Mouse (Mus musculus): ENCODE results near the gene Ccnyl1. TPM values are rescaled to one million over a fixed set of nuclear protein-coding genes. Genes with fewer than 3 reads are reported as not detected.

Gene Ccnyl1
- polyA plus RNA-seq, 1 experiment from 2014 or later = 6.8 TPM

- H3K4me3 ChIP-seq (ENCODE audit: low read depth, low read length) = no peak overlapping the region
- no peak overlapping the region for H3K4me2 ChIP-seq
- H3K36me3 ChIP-seq (ENCODE audit: control insufficient read depth, insufficient read depth, low read length) = no peaks in the 10 kb centered on the region
- H3K9me3 ChIP-seq (replicated peaks; ENCODE audit: control insufficient read depth, low read length) = no peaks in the 10 kb centered on the region
- no peak for ATAC-seq (replicated peaks; ENCODE audit: insufficient number of reproducible peaks, low FRiP score, low TSS enrichment)
- H3K27ac ChIP-seq (ENCODE audit: low read depth, low read length) = no peak overlapping the region
- no peak overlapping the region for H3K9ac ChIP-seq (ENCODE audit: low read depth, low read length)
- peaks cover 5% of the 10 kb centered on the region; the same call in 1 of the 2 replicates for H3K4me1 ChIP-seq (ENCODE audit: control insufficient read depth, insufficient read depth, low read length)
- 85% methylated on average over 14 of the region's 14 CpGs for WGBS (ENCODE audit: insufficient replicate concordance)
- no peaks in the 10 kb centered on the region for H3K27me3 ChIP-seq (ENCODE audit: control insufficient read depth, insufficient read depth, low read length)
Measured at GRCm38 (mm10) chr1:64712006-64712760, 21.9 kb downstream of the Ccnyl1 start.

GRCm38 (mm10) chr1:64715458-64715857, 25.2 kb downstream of the Ccnyl1 start:
- Histone ChIP-seq H3K27me3 (ENCODE audit: control insufficient read depth, insufficient read depth, low read length) (no peaks in the 10 kb centered on the region), H3K4me1 (ENCODE audit: control insufficient read depth, insufficient read depth, low read length) (peaks cover 5% of the 10 kb centered on the region; the same call in 1 of the 2 replicates), H3K36me3 (ENCODE audit: control insufficient read depth, insufficient read depth, low read length) (no peaks in the 10 kb centered on the region), H3K9ac (ENCODE audit: low read depth, low read length) (no peak overlapping the region), H3K27ac (ENCODE audit: low read depth, low read length) (no peak overlapping the region), H3K4me3 (ENCODE audit: low read depth, low read length) (no peak overlapping the region), H3K4me2 (no peak overlapping the region), H3K9me3 (replicated peaks; ENCODE audit: control insufficient read depth, low read length) (no peaks in the 10 kb centered on the region)
- WGBS (ENCODE audit: insufficient replicate concordance) = 54% methylated on average over 2 of the region's 2 CpGs
- ATAC-seq (replicated peaks; ENCODE audit: insufficient number of reproducible peaks, low FRiP score, low TSS enrichment) = no peak; the same call in 1 of the 2 replicates

- Histone ChIP-seq H3K9me3 (replicated peaks; ENCODE audit: control insufficient read depth, low read length) (no peaks in the 10 kb centered on the region), H3K27me3 (ENCODE audit: control insufficient read depth, insufficient read depth, low read length) (no peaks in the 10 kb centered on the region), H3K27ac (ENCODE audit: low read depth, low read length) (no peak overlapping the region), H3K4me3 (ENCODE audit: low read depth, low read length) (no peak overlapping the region), H3K36me3 (ENCODE audit: control insufficient read depth, insufficient read depth, low read length) (no peaks in the 10 kb centered on the region), H3K9ac (ENCODE audit: low read depth, low read length) (no peak overlapping the region), H3K4me2 (no peak overlapping the region), H3K4me1 (ENCODE audit: control insufficient read depth, insufficient read depth, low read length) (peaks cover 5% of the 10 kb centered on the region; the same call in 1 of the 2 replicates)
- no peak for ATAC-seq (replicated peaks; ENCODE audit: insufficient number of reproducible peaks, low FRiP score, low TSS enrichment)
- WGBS (ENCODE audit: insufficient replicate concordance) = 75% methylated on average over 7 of the region's 7 CpGs
Measured at GRCm38 (mm10) chr1:64716589-64717304, 26.5 kb downstream of the Ccnyl1 start.

- H3K36me3 ChIP-seq (ENCODE audit: control insufficient read depth, insufficient read depth, low read length) = no peaks in the 10 kb centered on the region
Measured at GRCm38 (mm10) chr1:64717504-64717903, 27.2 kb downstream of the Ccnyl1 start.

GRCm38 (mm10) chr1:64721034-64721587, 30.9 kb downstream of the Ccnyl1 start:
- Histone ChIP-seq H3K4me3 (ENCODE audit: low read depth, low read length) (no peak overlapping the region), H3K4me1 (ENCODE audit: control insufficient read depth, insufficient read depth, low read length) (no peaks in the 10 kb centered on the region; the same call in 1 of the 2 replicates), H3K36me3 (ENCODE audit: control insufficient read depth, insufficient read depth, low read length) (peaks cover 3% of the 10 kb centered on the region; the same call in 1 of the 2 replicates), H3K9ac (ENCODE audit: low read depth, low read length) (no peak overlapping the region), H3K9me3 (replicated peaks; ENCODE audit: control insufficient read depth, low read length) (no peaks in the 10 kb centered on the region), H3K27ac (ENCODE audit: low read depth, low read length) (no peak overlapping the region), H3K4me2 (no peak overlapping the region), H3K27me3 (ENCODE audit: control insufficient read depth, insufficient read depth, low read length) (no peaks in the 10 kb centered on the region)
- WGBS (ENCODE audit: insufficient replicate concordance) = 75% methylated on average over 10 of the region's 10 CpGs
- ATAC-seq (replicated peaks; ENCODE audit: insufficient number of reproducible peaks, low FRiP score, low TSS enrichment) = no peak

More at GRCm38 (mm10) chr1:64717504-64717903, 27.2 kb downstream of the Ccnyl1 start:
- no peak overlapping the region for H3K4me3 ChIP-seq (ENCODE audit: low read depth, low read length)
- no peak overlapping the region for H3K4me2 ChIP-seq
- no peaks in the 10 kb centered on the region for H3K27me3 ChIP-seq (ENCODE audit: control insufficient read depth, insufficient read depth, low read length)
- no peak for ATAC-seq (replicated peaks; ENCODE audit: insufficient number of reproducible peaks, low FRiP score, low TSS enrichment)
- H3K4me1 ChIP-seq (ENCODE audit: control insufficient read depth, insufficient read depth, low read length) = peaks cover 5% of the 10 kb centered on the region; the same call in 1 of the 2 replicates
- H3K9me3 ChIP-seq (replicated peaks; ENCODE audit: control insufficient read depth, low read length) = no peaks in the 10 kb centered on the region
- no peak overlapping the region for H3K27ac ChIP-seq (ENCODE audit: low read depth, low read length)
- H3K9ac ChIP-seq (ENCODE audit: low read depth, low read length) = no peak overlapping the region

- Histone ChIP-seq H3K4me3 (ENCODE audit: low read depth, low read length) (no peak overlapping the region), H3K4me1 (ENCODE audit: control insufficient read depth, insufficient read depth, low read length) (peaks cover 14% of the 10 kb centered on the region), H3K9me3 (replicated peaks; ENCODE audit: control insufficient read depth, low read length) (no peaks in the 10 kb centered on the region), H3K9ac (ENCODE audit: low read depth, low read length) (no peak overlapping the region), H3K27ac (ENCODE audit: low read depth, low read length) (no peak overlapping the region), H3K36me3 (ENCODE audit: control insufficient read depth, insufficient read depth, low read length) (no peaks in the 10 kb centered on the region), H3K27me3 (ENCODE audit: control insufficient read depth, insufficient read depth, low read length) (peaks cover 6% of the 10 kb centered on the region), H3K4me2 (no peak overlapping the region)
- 84% methylated on average over 4 of the region's 4 CpGs for WGBS (ENCODE audit: insufficient replicate concordance)
- ATAC-seq (replicated peaks; ENCODE audit: insufficient number of reproducible peaks, low FRiP score, low TSS enrichment) = no peak
Measured at GRCm38 (mm10) chr1:64730046-64730445, 39.8 kb downstream of the Ccnyl1 start.

GRCm38 (mm10) chr1:64731341-64732020, 41.2 kb downstream of the Ccnyl1 start:
- Histone ChIP-seq H3K27ac (ENCODE audit: low read depth, low read length) (no peak overlapping the region), H3K4me3 (ENCODE audit: low read depth, low read length) (no peak overlapping the region), H3K27me3 (ENCODE audit: control insufficient read depth, insufficient read depth, low read length) (peaks cover 13% of the 10 kb centered on the region), H3K9me3 (replicated peaks; ENCODE audit: control insufficient read depth, low read length) (no peaks in the 10 kb centered on the region), H3K9ac (ENCODE audit: low read depth, low read length) (no peak overlapping the region), H3K36me3 (ENCODE audit: control insufficient read depth, insufficient read depth, low read length) (no peaks in the 10 kb centered on the region), H3K4me2 (peak overlapping the region; percentile 55), H3K4me1 (ENCODE audit: control insufficient read depth, insufficient read depth, low read length) (peaks cover 28% of the 10 kb centered on the region)
- WGBS (ENCODE audit: insufficient replicate concordance) = 64% methylated on average over 16 of the region's 16 CpGs
- no peak for ATAC-seq (replicated peaks; ENCODE audit: insufficient number of reproducible peaks, low FRiP score, low TSS enrichment)

GRCm38 (mm10) chr1:64732161-64732560, 41.9 kb downstream of the Ccnyl1 start:
- ATAC-seq (replicated peaks; ENCODE audit: insufficient number of reproducible peaks, low FRiP score, low TSS enrichment) = no peak
- H3K27me3 ChIP-seq (ENCODE audit: control insufficient read depth, insufficient read depth, low read length) = peaks cover 13% of the 10 kb centered on the region
- H3K9me3 ChIP-seq (replicated peaks; ENCODE audit: control insufficient read depth, low read length) = no peaks in the 10 kb centered on the region
- no peak overlapping the region for H3K27ac ChIP-seq (ENCODE audit: low read depth, low read length)
- 0 out of 2 replicates have a peak overlapping the region, but pooled peaks have one; percentile 3 for H3K9ac ChIP-seq (ENCODE audit: low read depth, low read length)
- 20% methylated on average over 10 of the region's 10 CpGs for WGBS (ENCODE audit: insufficient replicate concordance)
- H3K4me3 ChIP-seq (ENCODE audit: low read depth, low read length) = peak overlapping the region; percentile 1; the same call in 1 of the 2 replicates
- H3K4me2 ChIP-seq = peak overlapping the region; percentile 55
- H3K4me1 ChIP-seq (ENCODE audit: control insufficient read depth, insufficient read depth, low read length) = peaks cover 28% of the 10 kb centered on the region
- no peaks in the 10 kb centered on the region for H3K36me3 ChIP-seq (ENCODE audit: control insufficient read depth, insufficient read depth, low read length)
